Mouse (Mus musculus) stomach, embryonic 14.5 days (tissue): Measurements from ENCODE around the gene BC051142. TPM values are rescaled to one million over a fixed set of nuclear protein-coding genes. Genes with fewer than 3 reads are reported as not detected.
A peak's percentile ranks its signal among the peaks of the same experiment; 100 is the strongest.
"Not testable (repeated sequence)": the region's sequence is repeated elsewhere in the genome, so short reads cannot be mapped to it uniquely, and the experiment has no call there.

Source experiments
- ATAC-seq: fragments of 200-750 bp; cut with Nextera tagmentation; 2 replicates; pipeline ENCODE4 v1.8.0; 2017; ENCODE audit warnings: low read depth, moderate TSS enrichment; ENCODE audit not compliant: insufficient number of reproducible peaks, insufficient read depth, low FRiP score
- H3K27ac ChIP-seq: fragments of 300-500 bp; sonication (generic); 2 replicates; pipeline ENCODE4 v1.5.1; 2014; ENCODE audit warnings: mild to moderate bottlenecking, low read length, moderate library complexity, mixed read lengths
- H3K27me3 ChIP-seq: fragments of 300-500 bp; sonication (generic); 2 replicates; pipeline ENCODE4 v1.6.1; 2014; ENCODE audit warnings: low read length, control low read depth, mixed read lengths; ENCODE audit not compliant: control insufficient read depth, insufficient read depth
- H3K36me3 ChIP-seq: fragments of 300-500 bp; sonication (generic); 2 replicates; pipeline ENCODE4 v1.6.1; 2014; ENCODE audit warnings: mild to moderate bottlenecking, control low read depth, low read length, moderate library complexity, mixed read lengths; ENCODE audit not compliant: control insufficient read depth, insufficient read depth
- H3K4me1 ChIP-seq: fragments of 300-500 bp; sonication (generic); 2 replicates; pipeline ENCODE4 v1.6.1; 2014; ENCODE audit warnings: low read length, control low read depth, mixed read lengths; ENCODE audit not compliant: control insufficient read depth, insufficient read depth
- H3K4me2 ChIP-seq: fragments of 300-500 bp; sonication (generic); replicated peaks from 2 replicates; pipeline ENCODE4 v1.6.1; 2014; ENCODE audit warnings: low read depth, low read length, control low read depth
- H3K4me3 ChIP-seq: fragments of 300-500 bp; sonication (generic); 2 replicates; pipeline ENCODE4 v1.5.1; 2014; ENCODE audit warnings: low read depth, low read length, control low read depth
- H3K9ac ChIP-seq: fragments of 300-500 bp; sonication (generic); replicated peaks from 2 replicates; pipeline ENCODE4 v1.6.1; 2014; ENCODE audit warnings: low read depth, mild to moderate bottlenecking, control low read depth, low read length, moderate library complexity, mixed read lengths
- H3K9me3 ChIP-seq: fragments of 300-500 bp; sonication (generic); 2 replicates; pipeline ENCODE4 v1.6.1; 2016; ENCODE audit warnings: low read depth, low read length, control low read depth; ENCODE audit not compliant: control insufficient read depth
- WGBS: fragments of 180-500 bp; shearing (Covaris S2); extraction: QIAGEN DNeasy Blood & Tissue Kit; methylation state at CpG from one replicate; pipeline ENCODE4 v1.1.7; 2014; 5-methylcytosine and 5-hydroxymethylcytosine counted together
- polyA plus RNA-seq: library from polyadenylated mRNA; unstranded; fragments of >200 nt; fragmentation: Nextera tagmentation; extraction: Ambion mirVana; gene quantifications from 2 replicates; pipeline ENCODE4 v1.2.1, GENCODE M21; 2014

The BC051142 gene
- polyA plus RNA-seq, 1 experiment from 2014 or later = 0.85 TPM

DNA sequence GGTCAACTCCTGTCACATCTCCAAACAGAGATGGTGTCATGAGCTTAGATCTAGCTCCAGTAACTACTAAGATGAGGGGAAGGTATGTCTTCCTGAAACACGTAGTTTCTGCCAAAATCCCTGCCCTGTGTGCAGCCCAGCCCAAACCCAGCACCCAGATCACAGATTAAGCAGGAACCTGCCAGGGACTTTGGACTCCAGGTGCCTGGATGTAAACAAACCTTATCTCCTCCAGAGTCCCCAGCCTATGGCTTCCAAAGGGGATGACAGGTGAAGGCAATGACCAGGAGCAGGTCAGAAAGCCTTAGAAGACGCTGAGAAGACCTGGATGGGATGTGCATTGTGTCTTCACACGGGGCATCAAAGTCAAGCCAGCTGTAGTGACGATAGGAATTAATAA is 99.1 kb downstream of the BC051142 start:
- not testable (repeated sequence) for H3K36me3 ChIP-seq, H3K4me2 ChIP-seq, H3K9ac ChIP-seq, H3K27me3 ChIP-seq, H3K4me1 ChIP-seq, H3K9me3 ChIP-seq, H3K27ac ChIP-seq, H3K4me3 ChIP-seq
- ATAC-seq = peak; percentile 76
- whole genome bisulfite sequencing = 67% methylated on average over 1 of the region's 4 CpGs

DNA sequence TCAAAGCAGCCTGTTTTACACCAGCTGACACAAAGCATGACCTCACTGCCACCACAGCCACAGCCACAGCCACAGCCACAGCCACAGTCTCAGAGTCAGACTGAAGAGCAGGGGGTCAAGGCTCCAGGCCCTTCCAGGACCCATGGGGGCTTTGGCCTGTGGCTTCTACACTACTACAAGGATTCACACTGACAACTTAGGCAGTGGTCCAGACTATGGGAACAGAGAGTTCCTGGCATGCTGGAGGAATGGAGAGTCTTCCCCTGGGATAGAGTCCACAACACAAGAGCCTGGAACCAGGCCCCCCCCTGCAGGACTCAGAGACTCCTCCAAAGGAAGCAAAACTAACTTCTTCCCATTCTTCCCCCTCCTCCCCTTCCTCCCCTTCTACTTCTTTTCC is 109.0 kb downstream of the BC051142 start:
- Histone ChIP-seq H3K9ac (no peak overlapping the region), H3K4me1 (no peaks in the 10 kb centered on the region), H3K4me3 (no peak overlapping the region), H3K36me3 (no peaks in the 10 kb centered on the region), H3K9me3 (no peaks in the 10 kb centered on the region), H3K27ac (no peak overlapping the region), H3K27me3 (no peaks in the 10 kb centered on the region), H3K4me2 (no peak overlapping the region)
- ATAC-seq = no peak

Other genes with a start within 250 kb of the BC051142 start
- 1.4 and 1.6 TPM in 2 replicates for gene H2-DMb1, start 245.7 kb upstream of the BC051142 start, polyA plus RNA-seq
- gene Tap1, start 211.3 kb upstream of the BC051142 start, polyA plus RNA-seq = 5.2 and 7.2 TPM in 2 replicates
- gene Psmb9, start 211.1 kb upstream of the BC051142 start, polyA plus RNA-seq = 3.4 and 4.4 TPM in 2 replicates
- gene Psmb8, start 201.1 kb upstream of the BC051142 start, polyA plus RNA-seq = 5.9 and 8.3 TPM in 2 replicates
- 1.6 and 2.4 TPM in 2 replicates for gene Tap2, start 195.3 kb upstream of the BC051142 start, polyA plus RNA-seq
- gene H2-Ob, start 159.9 kb upstream of the BC051142 start, polyA plus RNA-seq = 0.54 TPM in 1 of 2 replicates, not detected in the other
- gene H2-Ab1, start 141.1 kb upstream of the BC051142 start, polyA plus RNA-seq = 9.4 and 12.6 TPM in 2 replicates
- gene H2-Aa, start 111.0 kb upstream of the BC051142 start, polyA plus RNA-seq = 3.0 and 4.4 TPM in 2 replicates
- gene H2-Eb1, start 93.0 kb upstream of the BC051142 start, polyA plus RNA-seq = 2.8 and 2.9 TPM in 2 replicates
- gene H2-Eb2, start 73.2 kb upstream of the BC051142 start, polyA plus RNA-seq = not detected in 2 replicates
- 0.10 and 0.13 TPM in 2 replicates for gene Btnl2, start 44.0 kb upstream of the BC051142 start, polyA plus RNA-seq
- not detected in 2 replicates for gene Btnl1, start 21.7 kb upstream of the BC051142 start, polyA plus RNA-seq
- 0.18 TPM in 1 of 2 replicates, not detected in the other for gene Btnl4, start 78.5 kb downstream of the BC051142 start, polyA plus RNA-seq
- not detected in 2 replicates for gene Btnl6, start 118.5 kb downstream of the BC051142 start, polyA plus RNA-seq
- gene Notch4, start 165.4 kb downstream of the BC051142 start, polyA plus RNA-seq = 3.9 and 4.7 TPM in 2 replicates
- gene Gpsm3, start 191.0 kb downstream of the BC051142 start, polyA plus RNA-seq = 6.1 and 8.0 TPM in 2 replicates
- gene Pbx2, start 192.4 kb downstream of the BC051142 start, polyA plus RNA-seq = 13.1 and 15.5 TPM in 2 replicates
- 3.7 and 3.8 TPM in 2 replicates for gene Ager, start 199.0 kb downstream of the BC051142 start, polyA plus RNA-seq
- gene Rnf5, start 204.9 kb downstream of the BC051142 start, polyA plus RNA-seq = 104 and 105 TPM in 2 replicates
- 53.1 and 53.9 TPM in 2 replicates for gene Agpat1, start 205.4 kb downstream of the BC051142 start, polyA plus RNA-seq
- gene Egfl8, start 217.2 kb downstream of the BC051142 start, polyA plus RNA-seq = 3.8 and 4.2 TPM in 2 replicates
- gene Ppt2, start 229.7 kb downstream of the BC051142 start, polyA plus RNA-seq = 31.2 and 31.8 TPM in 2 replicates
- gene Prrt1, start 230.7 kb downstream of the BC051142 start, polyA plus RNA-seq = 0.56 and 0.67 TPM in 2 replicates
- 11.9 and 12.0 TPM in 2 replicates for gene Fkbpl, start 245.9 kb downstream of the BC051142 start, polyA plus RNA-seq
- 56.5 and 58.3 TPM in 2 replicates for gene Atf6b, start 248.3 kb downstream of the BC051142 start, polyA plus RNA-seq